Mouse (Mus musculus): Measurements from ENCODE around the gene Tnni1.

- TF ChIP-seq POLR2A (IDR thresholded peaks at IDR 0.05; ENCODE audit: insufficient read depth, low read depth, low read length) (no peak), CTCF (IDR thresholded peaks at IDR 0.05; ENCODE audit: insufficient read depth, low read depth, low read length) (no peak)
These were observed 59.8 kb downstream of the Tnni1 start for GRCm38 (mm10) chr1:135839065-135839464.

Measured in olfactory bulb, adult 2 months (tissue).